Mouse (Mus musculus) ES-E14 (cell line): ENCODE results near the gene Gm10720. TPM values are rescaled to one million over a fixed set of nuclear protein-coding genes. Genes with fewer than 3 reads are reported as not detected.
"Not testable (repeated sequence)": the region's sequence is repeated elsewhere in the genome, so short reads cannot be mapped to it uniquely, and the experiment has no call there.

Source experiments
- DNase-seq: peaks from one replicate; pipeline ENCODE4 v3.0.0-alpha.2; 2013; ENCODE audit warnings: low read depth, low spot score
- H3K27ac ChIP-seq: 2 replicates; pipeline ENCODE4 v1.5.1; 2012; ENCODE audit warnings: low read depth, mild to moderate bottlenecking, low read length, moderate library complexity, mixed read lengths; ENCODE audit not compliant: poor library complexity, insufficient read depth, severe bottlenecking
- H3K36me3 ChIP-seq: 2 replicates; pipeline ENCODE4 v1.6.1; 2012; ENCODE audit warnings: mild to moderate bottlenecking, low read length, moderate library complexity, mixed read lengths; ENCODE audit not compliant: control insufficient read depth, poor library complexity, insufficient read depth, severe bottlenecking
- H3K4me1 ChIP-seq, 2 experiments: fragments of 150-350 bp in 1 of 2; sonication (generic) in 1 of 2; 2 replicates each; pipeline ENCODE4 v1.6.1; 2012; ENCODE audit warnings: low read length in 2 of 2, mild to moderate bottlenecking in 1 of 2, mixed read lengths in 1 of 2; ENCODE audit not compliant: control insufficient read depth in 2 of 2, insufficient read depth in 2 of 2, poor library complexity in 1 of 2
- H3K4me3 ChIP-seq, 2 experiments: fragments of 150-350 bp in 1 of 2; sonication (generic) in 1 of 2; 2 replicates each; pipeline ENCODE4 v1.5.1; 2012; ENCODE audit warnings: low read length in 2 of 2, low read depth in 1 of 2, mild to moderate bottlenecking in 1 of 2, mixed read lengths in 1 of 2; ENCODE audit not compliant: insufficient read depth in 1 of 2, poor library complexity in 1 of 2, severe bottlenecking in 1 of 2
- H3K9ac ChIP-seq: 2 replicates; pipeline ENCODE4 v1.6.1; 2012; ENCODE audit warnings: low read depth, mild to moderate bottlenecking, low read length, mixed read lengths; ENCODE audit not compliant: poor library complexity, insufficient read depth, severe bottlenecking
- H3K9me3 ChIP-seq: fragments of 150-350 bp; sonication (generic); 2 replicates; pipeline ENCODE4 v1.6.1; 2012; ENCODE audit warnings: low read depth, mild to moderate bottlenecking, low read length; ENCODE audit not compliant: control insufficient read depth, insufficient read depth
- in situ Hi-C, 2 experiments: fragments of 600-800 bp; cut with MboI; formaldehyde crosslinking; loops; one replicate each; pipeline ENCODE4 v1.15.1; 2025; ENCODE audit warnings: low sequenced_read_pairs in 2 of 2, inconsistent platforms in 1 of 2; ENCODE audit not compliant: unreplicated experiment in 2 of 2
- total RNA-seq: library from RNA; depleted of rRNA; stranded (reverse); fragments of 300-350 nt; gene quantifications from 2 replicates; pipeline ENCODE4 v1.2.3, GENCODE M21; 2012; rRNA removed

The Gm10720 gene
- total RNA-seq, 1 experiment, result 0.85 TPM

- H3K4me1 ChIP-seq, H3K9me3 ChIP-seq, H3K4me3 ChIP-seq, DNase-seq, H3K9ac ChIP-seq, H3K27ac ChIP-seq, in situ Hi-C loops, H3K36me3 ChIP-seq: not testable (repeated sequence)
Measured at GRCm38 (mm10) chr9:3030677-3031318, 15.3 kb downstream of the Gm10720 start.

DNA sequence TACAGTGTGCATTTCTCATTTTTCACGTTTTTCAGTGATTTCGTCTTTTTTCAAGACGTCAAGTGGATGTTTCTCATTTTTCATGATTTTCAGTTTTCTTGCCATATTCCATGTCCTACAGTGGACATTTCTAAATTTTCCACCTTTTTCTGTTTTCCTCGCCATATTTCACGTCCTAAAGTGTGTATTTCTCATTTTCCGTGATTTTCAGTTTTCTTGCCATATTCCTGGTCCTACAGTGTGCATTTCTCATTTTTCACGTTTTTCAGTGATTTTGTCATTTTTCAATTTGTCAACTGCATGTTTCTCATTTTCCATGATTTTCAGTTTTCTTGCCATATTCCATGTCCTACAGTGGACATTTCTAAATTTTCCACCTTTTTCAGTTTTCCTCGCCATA lies 18.8 kb downstream of the Gm10720 start, which contains the start of gene Gm17535:
TSS of gene Gm17535 (plus strand) at position 301 of the 400 bp plus-strand sequence.
- in situ Hi-C loops, H3K36me3 ChIP-seq, H3K9me3 ChIP-seq, DNase-seq, H3K9ac ChIP-seq, H3K27ac ChIP-seq, H3K4me1 ChIP-seq, H3K4me3 ChIP-seq: not testable (repeated sequence)

DNA sequence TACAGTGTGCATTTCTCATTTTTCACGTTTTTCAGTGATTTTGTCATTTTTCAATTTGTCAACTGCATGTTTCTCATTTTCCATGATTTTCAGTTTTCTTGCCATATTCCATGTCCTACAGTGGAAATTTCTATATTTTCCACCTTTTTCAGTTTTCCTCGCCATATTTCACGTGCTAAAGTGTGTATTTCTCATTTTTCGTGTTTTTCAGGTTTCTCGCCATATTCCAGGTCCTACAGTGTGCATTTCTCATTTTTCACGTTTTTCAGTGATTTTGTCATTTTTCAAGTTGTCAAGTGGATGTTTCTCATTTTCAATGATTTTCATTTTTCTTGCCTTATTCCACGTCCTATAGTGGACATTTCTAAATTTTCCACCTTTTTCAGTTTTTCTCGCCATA lies 21.1 kb downstream of the Gm10720 start, which contains the start of gene Gm10715:
TSS of gene Gm10715 (plus strand) at position 301 of the 400 bp plus-strand sequence.
- H3K4me3 ChIP-seq, H3K36me3 ChIP-seq, in situ Hi-C loops: not testable (repeated sequence)

DNA sequence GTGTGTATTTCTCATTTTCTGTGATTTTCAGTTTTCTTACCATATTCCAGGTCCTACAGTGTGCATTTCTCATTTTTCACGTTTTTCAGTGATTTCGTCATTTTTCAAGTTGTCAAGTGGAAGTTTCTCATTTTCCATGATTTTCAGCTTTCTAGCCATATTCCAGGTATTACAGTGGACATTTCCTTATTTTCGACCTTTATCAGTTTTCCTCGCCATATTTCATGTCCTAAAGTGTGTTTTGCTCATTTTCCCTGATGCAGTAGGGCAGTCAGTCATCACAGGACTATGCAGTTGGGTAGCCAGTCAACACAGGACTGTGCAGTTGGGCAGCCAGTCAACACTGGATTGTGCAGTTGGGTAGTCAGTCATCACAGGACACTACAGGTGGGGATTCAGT lies 22.7 kb downstream of the Gm10720 start:
- DNase-seq, H3K36me3 ChIP-seq, H3K9me3 ChIP-seq, H3K4me1 ChIP-seq, in situ Hi-C loops, H3K27ac ChIP-seq, H3K4me3 ChIP-seq, H3K9ac ChIP-seq: not testable (repeated sequence)

More for the DNA sequence above, 21.1 kb downstream of the Gm10720 start, which contains the start of gene Gm10715:
- H3K4me1 ChIP-seq, H3K9me3 ChIP-seq, DNase-seq, H3K9ac ChIP-seq, H3K27ac ChIP-seq: not testable (repeated sequence)

Other genes with a start within 250 kb of the Gm10720 start
- not detected in 2 replicates for gene Gm10722, start 14.7 kb upstream of the Gm10720 start, total RNA-seq
- gene Gm11168, start 12.3 kb upstream of the Gm10720 start, total RNA-seq, result 0.40 TPM in 1 of 2 replicates, not detected in the other
- 0.76 TPM in 1 of 2 replicates, not detected in the other for gene Gm10721, start 2.5 kb upstream of the Gm10720 start, total RNA-seq
- 3.4 and 7.4 TPM in 2 replicates for gene Gm10719, start 1.8 kb downstream of the Gm10720 start, total RNA-seq
- 3.5 and 9.1 TPM in 2 replicates for gene Gm10718, start 7.9 kb downstream of the Gm10720 start, total RNA-seq
- not detected in 2 replicates for gene Gm10717, start 9.8 kb downstream of the Gm10720 start, total RNA-seq
- gene Gm17535, start 18.9 kb downstream of the Gm10720 start, total RNA-seq, result not detected in 2 replicates
- gene Gm10715, start 21.2 kb downstream of the Gm10720 start, total RNA-seq, result not detected in 2 replicates